Comparison of ENCODE assay signal across 8 mouse cellular contexts in genomic region chr1:136137575-136137974, GRCm38 (mm10). TPM values are rescaled to one million over a fixed set of nuclear protein-coding genes. Genes with fewer than 3 reads are reported as not detected.
A peak's percentile ranks its signal among the peaks of the same experiment; 100 is the strongest.
DNase-seq lines count a peak whose midpoint lies in the region; ATAC-seq and TF ChIP-seq lines count a peak whose summit lies in the region.

No protein-coding gene starts in this region.

- H3K9me3 ChIP-seq in heart, embryonic 10.5 days: no peaks in the 10 kb centered on the region
- H3K9me3 ChIP-seq in MEL (replicated peaks; ENCODE audit: insufficient read depth, low read length): no peaks in the 10 kb centered on the region
- no peaks in the 10 kb centered on the region for H3K9me3 ChIP-seq in embryonic facial prominence, embryonic 12.5 days
- H3K9me3 ChIP-seq in hindbrain, embryonic 15.5 days: no peaks in the 10 kb centered on the region
- no peaks in the 10 kb centered on the region for H3K9me3 ChIP-seq in liver, embryonic 12.5 days (replicated peaks)
- no peaks in the 10 kb centered on the region for H3K9me3 ChIP-seq in neural tube, embryonic 14.5 days (ENCODE audit: control insufficient read depth, low read length)

- TF ChIP-seq RAD21 in MEL (IDR thresholded peaks at IDR 0.05; ENCODE audit: low read depth, low read length): no peak

- no peaks in the 10 kb centered on the region for H3K36me3 ChIP-seq in heart, embryonic 10.5 days
- peaks cover 0 to 37% of the 10 kb centered on the region in 2 experiments; a peak in 3 of 4 replicates for H3K36me3 ChIP-seq in MEL (ENCODE audit: control insufficient read depth in 1 of 2, insufficient read depth in 2 of 2, low read length in 2 of 2)
- H3K36me3 ChIP-seq in embryonic facial prominence, embryonic 12.5 days: no peaks in the 10 kb centered on the region
- H3K36me3 ChIP-seq in hindbrain, embryonic 15.5 days: no peaks in the 10 kb centered on the region
- H3K36me3 ChIP-seq in liver, embryonic 12.5 days: no peaks in the 10 kb centered on the region
- no peaks in the 10 kb centered on the region for H3K36me3 ChIP-seq in neural tube, embryonic 14.5 days (ENCODE audit: control insufficient read depth, insufficient read depth, low read length)

- TF ChIP-seq CTCF in MEL (IDR thresholded peaks at IDR 0.05 in 2 of 3, conservative IDR thresholded peaks at IDR 0.05 in 1 of 3; ENCODE audit: control insufficient read depth in 1 of 3, insufficient read depth in 1 of 3, low read depth in 2 of 3, low read length in 3 of 3, poor library complexity in 1 of 3, severe bottlenecking in 1 of 3): no peak

- DNase-seq in heart, embryonic 10.5 days (ENCODE audit: low spot score): peak; percentile 87
- no peak for DNase-seq in heart, postnatal 25 days (ENCODE audit: low spot score)
- DNase-seq in MEL (ENCODE audit: low read depth, low spot score): peak; percentile 73
- DNase-seq in layer of hippocampus, adult 11-12 months (ENCODE audit: low spot score): no peak

- 8% methylated on average over 4 of the region's 4 CpGs for WGBS in heart, embryonic 10.5 days
- WGBS in embryonic facial prominence, embryonic 12.5 days: 0% methylated on average over 4 of the region's 4 CpGs
- 0% methylated on average over 4 of the region's 4 CpGs for WGBS in hindbrain, embryonic 15.5 days
- WGBS in liver, embryonic 12.5 days (ENCODE audit: insufficient replicate concordance): 27% methylated on average over 4 of the region's 4 CpGs
- WGBS in neural tube, embryonic 14.5 days: 0% methylated on average over 4 of the region's 4 CpGs

- H3K27ac ChIP-seq in heart, embryonic 10.5 days: peak overlapping the region; percentile 97
- no peak overlapping the region for H3K27ac ChIP-seq in MEL (ENCODE audit: control insufficient read depth, low read depth, low read length)
- H3K27ac ChIP-seq in embryonic facial prominence, embryonic 12.5 days: peak overlapping the region; percentile 70
- peak overlapping the region; percentile 4 for H3K27ac ChIP-seq in hindbrain, embryonic 15.5 days (replicated peaks)
- peak overlapping the region; percentile 88 for H3K27ac ChIP-seq in liver, embryonic 12.5 days
- H3K27ac ChIP-seq in neural tube, embryonic 14.5 days (ENCODE audit: low read depth, low read length): peak overlapping the region; percentile 48

- TF ChIP-seq POLR2A in MEL (IDR thresholded peaks at IDR 0.05; ENCODE audit: control insufficient read depth in 1 of 2, insufficient read depth in 1 of 2, low read depth in 1 of 2, low read length in 2 of 2, poor library complexity in 1 of 2): no peak

- H3K27me3 ChIP-seq in heart, embryonic 10.5 days (ENCODE audit: insufficient read depth, poor library complexity, severe bottlenecking): peaks cover 6% of the 10 kb centered on the region; the same call in 1 of the 2 replicates
- no peaks in the 10 kb centered on the region for H3K27me3 ChIP-seq in MEL (ENCODE audit: control insufficient read depth in 1 of 2, insufficient read depth in 2 of 2, low read length in 2 of 2)
- H3K27me3 ChIP-seq in embryonic facial prominence, embryonic 12.5 days: no peaks in the 10 kb centered on the region
- H3K27me3 ChIP-seq in hindbrain, embryonic 15.5 days: no peaks in the 10 kb centered on the region
- H3K27me3 ChIP-seq in liver, embryonic 12.5 days (replicated peaks): no peaks in the 10 kb centered on the region
- H3K27me3 ChIP-seq in neural tube, embryonic 14.5 days (ENCODE audit: control insufficient read depth, insufficient read depth, low read length): no peaks in the 10 kb centered on the region

- H3K4me2 ChIP-seq in embryonic facial prominence, embryonic 12.5 days (replicated peaks): peak overlapping the region; percentile 21
- H3K4me2 ChIP-seq in hindbrain, embryonic 15.5 days: peak overlapping the region; percentile 39
- H3K4me2 ChIP-seq in liver, embryonic 12.5 days: no peak overlapping the region
- peak overlapping the region; percentile 33; the same call in 1 of the 2 replicates for H3K4me2 ChIP-seq in neural tube, embryonic 14.5 days (ENCODE audit: low read depth, low read length)

- TF ChIP-seq EP300 in MEL (IDR thresholded peaks at IDR 0.05; ENCODE audit: low read depth in 1 of 2, low read length in 2 of 2): 0 out of 4 replicates have a peak, but pooled peaks of 1 of the 2 experiments have one; percentile 11

- intact Hi-C loops in heart, postnatal 25 days (cut with DNase I): no loop called here

- peak overlapping the region; percentile 29 for H3K4me3 ChIP-seq in heart, embryonic 10.5 days
- H3K4me3 ChIP-seq in MEL (ENCODE audit: control insufficient read depth in 1 of 2, insufficient read depth in 1 of 2, low read depth in 2 of 2, low read length in 2 of 2): no peak overlapping the region
- no peak overlapping the region for H3K4me3 ChIP-seq in embryonic facial prominence, embryonic 12.5 days
- H3K4me3 ChIP-seq in hindbrain, embryonic 15.5 days: no peak overlapping the region
- H3K4me3 ChIP-seq in liver, embryonic 12.5 days: no peak overlapping the region
- H3K4me3 ChIP-seq in neural tube, embryonic 14.5 days (ENCODE audit: low read depth, low read length): no peak overlapping the region

- H3K4me1 ChIP-seq in heart, embryonic 10.5 days: peaks cover 99% of the 10 kb centered on the region
- peaks cover 30 to 54% of the 10 kb centered on the region in 2 experiments for H3K4me1 ChIP-seq in MEL (ENCODE audit: control insufficient read depth in 1 of 2, insufficient read depth in 2 of 2, low read length in 2 of 2)
- peaks cover 92% of the 10 kb centered on the region for H3K4me1 ChIP-seq in embryonic facial prominence, embryonic 12.5 days
- H3K4me1 ChIP-seq in hindbrain, embryonic 15.5 days (replicated peaks): peaks cover 96% of the 10 kb centered on the region
- H3K4me1 ChIP-seq in liver, embryonic 12.5 days: peaks cover 98% of the 10 kb centered on the region
- peaks cover 89% of the 10 kb centered on the region for H3K4me1 ChIP-seq in neural tube, embryonic 14.5 days (ENCODE audit: control insufficient read depth, insufficient read depth, low read length)

- no peak overlapping the region for H3K9ac ChIP-seq in MEL (ENCODE audit: control insufficient read depth, low read depth, low read length, poor library complexity, severe bottlenecking)
- H3K9ac ChIP-seq in embryonic facial prominence, embryonic 12.5 days: no peak overlapping the region
- H3K9ac ChIP-seq in hindbrain, embryonic 15.5 days: no peak overlapping the region
- H3K9ac ChIP-seq in liver, embryonic 12.5 days: no peak overlapping the region
- H3K9ac ChIP-seq in neural tube, embryonic 14.5 days (replicated peaks; ENCODE audit: low read depth, low read length): no peak overlapping the region; the same call in 1 of the 2 replicates

- peaks cover 9% of the 10 kb centered on the region; the same call in 1 of the 2 replicates for H3K79me2 ChIP-seq in MEL (ENCODE audit: control insufficient read depth, insufficient read depth, low read length, poor library complexity)

- ATAC-seq in embryonic facial prominence, embryonic 12.5 days (ENCODE audit: insufficient number of reproducible peaks, insufficient read depth, low FRiP score, low TSS enrichment): no peak
- ATAC-seq in hindbrain, embryonic 15.5 days (ENCODE audit: low FRiP score, low read depth): no peak
- no peak for ATAC-seq in liver, embryonic 12.5 days
- ATAC-seq in neural tube, embryonic 14.5 days (ENCODE audit: low read depth): no peak

TF ChIP-seq in MEL, 35 proteins besides CTCF, POLR2A, EP300 and RAD21:
- TF ChIP-seq POLR2AphosphoS5 (IDR thresholded peaks at IDR 0.05; ENCODE audit: borderline replicate concordance, low read depth, low read length) (no peak), MXI1 (IDR thresholded peaks at IDR 0.05; ENCODE audit: low read depth, low read length) (0 out of 2 replicates have a peak, but pooled peaks have one; percentile 39), USF1 (IDR thresholded peaks at IDR 0.05; ENCODE audit: low read depth, low read length) (no peak), POLR2AphosphoS2 (IDR thresholded peaks at IDR 0.05; ENCODE audit: low read length) (no peak), SIN3A (IDR thresholded peaks at IDR 0.05; ENCODE audit: low read length) (peak; percentile 43; the same call in 1 of the 2 replicates), JUND (IDR thresholded peaks at IDR 0.05; ENCODE audit: low read depth, low read length) (no peak), ETS1 (IDR thresholded peaks at IDR 0.05; ENCODE audit: low read depth, low read length) (0 out of 2 replicates have a peak, but pooled peaks have one; percentile 23), USF2 (IDR thresholded peaks at IDR 0.05; ENCODE audit: borderline replicate concordance in 1 of 2, insufficient read depth in 1 of 2, low read depth in 1 of 2, low read length in 2 of 2) (no peak), BHLHE40 (IDR thresholded peaks at IDR 0.05; ENCODE audit: borderline replicate concordance, low read depth, low read length) (peak; percentile 72; the same call in 1 of the 2 replicates), RCOR1 (IDR thresholded peaks at IDR 0.05; ENCODE audit: low read depth, low read length) (no peak), KAT2A (conservative IDR thresholded peaks at IDR 0.05; ENCODE audit: low read depth, low read length) (no peak), MAZ (IDR thresholded peaks at IDR 0.05; ENCODE audit: low read depth, low read length) (0 out of 2 replicates have a peak, but pooled peaks have one; percentile 20)

RNA-seq across cellular contexts. Expression of gene Kif21b, which starts 6.4 kb away (rescaled TPM):
- polyA plus RNA-seq in heart, embryonic 10.5 days (2016; fragmentation: Nextera tagmentation; extraction: Ambion mirVana): 4.6 and 5.4 TPM in 2 replicates
- total RNA-seq in heart, postnatal 25 days (2021): under 1 TPM; 0.75 TPM
- total RNA-seq in MEL (2012; rRNA removed): 4.0 and 7.6 TPM in 2 replicates
- polyA plus RNA-seq in MEL (2012; ENCODE audit: insufficient read depth in 1 of 2, insufficient read length in 2 of 2, low read depth in 1 of 2, low replicate concordance in 2 of 2, missing spikeins in 1 of 2): 10 to 100 TPM in 1 of 2 experiments, not detected in 1; 34.0 TPM
- 8.6 and 9.7 TPM in 2 replicates for polyA plus RNA-seq in embryonic facial prominence, embryonic 12.5 days (2016; fragmentation: Nextera tagmentation; extraction: Ambion mirVana)
- 48.9 and 50.0 TPM in 2 replicates for polyA plus RNA-seq in hindbrain, embryonic 15.5 days (2015; fragmentation: Nextera tagmentation; extraction: Ambion mirVana)
- 2.9 and 3.6 TPM in 2 replicates for polyA plus RNA-seq in liver, embryonic 12.5 days (2016; fragmentation: Nextera tagmentation; extraction: Ambion mirVana)
- 43.1 and 54.5 TPM in 2 replicates for polyA plus RNA-seq in neural tube, embryonic 14.5 days (2014; fragmentation: Nextera tagmentation; extraction: Ambion mirVana)

Comparison
In these comparisons a context has a peak if more than half of its experiments do, and no peak if none do; other contexts are left out.
1. DNase-seq: peak in heart, embryonic 10.5 days (single experiment) and MEL (single experiment); none in heart, postnatal 25 days (single experiment) and layer of hippocampus, adult 11-12 months (single experiment).